In genomic region chr7:16913806-16914452, GRCm38 (mm10) we compare ENCODE assay signal across 8 mouse cellular contexts. TPM values are rescaled to one million over a fixed set of nuclear protein-coding genes. Genes with fewer than 3 reads are reported as not detected.
DNase-seq lines count a peak whose midpoint lies in the region.

No protein-coding gene starts in this region.

- no peak overlapping the region for H3K27ac ChIP-seq in heart, embryonic 10.5 days
- no peak overlapping the region for H3K27ac ChIP-seq in forebrain, embryonic 10.5 days
- no peak overlapping the region for H3K27ac ChIP-seq in hindbrain, embryonic 10.5 days

- H3K36me3 ChIP-seq in heart, embryonic 10.5 days: peaks cover 48% of the 10 kb centered on the region
- peaks cover 57% of the 10 kb centered on the region for H3K36me3 ChIP-seq in forebrain, embryonic 10.5 days (replicated peaks)
- peaks cover 53% of the 10 kb centered on the region for H3K36me3 ChIP-seq in hindbrain, embryonic 10.5 days

- no peaks in the 10 kb centered on the region for H3K9me3 ChIP-seq in heart, embryonic 10.5 days
- H3K9me3 ChIP-seq in forebrain, embryonic 10.5 days: no peaks in the 10 kb centered on the region
- no peaks in the 10 kb centered on the region for H3K9me3 ChIP-seq in hindbrain, embryonic 10.5 days

- DNase-seq in heart, adult 11 months: peak; percentile 97
- DNase-seq in heart, embryonic 10.5 days (ENCODE audit: low spot score): no peak
- DNase-seq in c-Kit-positive CD71-negative TER-119-negative erythroid progenitor cells, embryonic 14.5 days (ENCODE audit: low read depth): peak; percentile 71
- DNase-seq in forebrain, embryonic 10.5 days (ENCODE audit: extremely low spot score, low spot score): peak; percentile 69
- peak; percentile 77 for DNase-seq in hindbrain, embryonic 10.5 days (ENCODE audit: low spot score)
- DNase-seq in layer of hippocampus, postnatal 25 days (ENCODE audit: extremely low spot score in 1 of 2, low spot score in 1 of 2): peak; percentile 65 to 78
- DNase-seq in lung, postnatal 4 days: peak; percentile 69 to 83
- DNase-seq in right cerebral cortex, postnatal 14 days: peak; percentile 77

- H3K4me3 ChIP-seq in heart, embryonic 10.5 days: no peak overlapping the region
- H3K4me3 ChIP-seq in forebrain, embryonic 10.5 days: no peak overlapping the region
- H3K4me3 ChIP-seq in hindbrain, embryonic 10.5 days: no peak overlapping the region

- H3K27me3 ChIP-seq in heart, embryonic 10.5 days (ENCODE audit: insufficient read depth, poor library complexity, severe bottlenecking): peaks cover 37% of the 10 kb centered on the region
- 0 out of 2 replicates have a peak, but pooled peaks cover 12% of the 10 kb centered on the region for H3K27me3 ChIP-seq in forebrain, embryonic 10.5 days (ENCODE audit: poor library complexity, severe bottlenecking)
- peaks cover 7% of the 10 kb centered on the region; the same call in 1 of the 2 replicates for H3K27me3 ChIP-seq in hindbrain, embryonic 10.5 days (ENCODE audit: insufficient read depth, poor library complexity, severe bottlenecking)

- H3K4me1 ChIP-seq in heart, embryonic 10.5 days: peaks cover 25% of the 10 kb centered on the region
- no peaks in the 10 kb centered on the region; the same call in 1 of the 2 replicates for H3K4me1 ChIP-seq in forebrain, embryonic 10.5 days
- peaks cover 27% of the 10 kb centered on the region for H3K4me1 ChIP-seq in hindbrain, embryonic 10.5 days (replicated peaks)

- WGBS in heart, embryonic 10.5 days: 35% methylated on average over 10 of the region's 10 CpGs
- WGBS in forebrain, embryonic 10.5 days: 43% methylated on average over 10 of the region's 10 CpGs
- WGBS in hindbrain, embryonic 10.5 days: 39% methylated on average over 10 of the region's 10 CpGs

RNA-seq across cellular contexts. Expression of gene Ptgir, which starts 7.6 kb away (rescaled TPM):
- 0.15 and 0.51 TPM in 2 replicates for polyA plus RNA-seq in heart, embryonic 10.5 days (2016; fragmentation: Nextera tagmentation; extraction: Ambion mirVana)
- polyA plus RNA-seq in forebrain, embryonic 10.5 days (2016; fragmentation: Nextera tagmentation; extraction: Ambion mirVana): 0.10 TPM in 2 replicates
- 0.77 and 1.5 TPM in 2 replicates for polyA plus RNA-seq in hindbrain, embryonic 10.5 days (2016; fragmentation: Nextera tagmentation; extraction: Ambion mirVana)
- under 1 TPM in 1 of 2 experiments, not detected in 1; 0.09 TPM for total RNA-seq in layer of hippocampus, postnatal 25 days (2021)

RNA-seq across cellular contexts. Expression of gene Calm3, which starts 10.0 kb away (rescaled TPM):
- 114 and 117 TPM in 2 replicates for polyA plus RNA-seq in heart, embryonic 10.5 days (2016; fragmentation: Nextera tagmentation; extraction: Ambion mirVana)
- polyA plus RNA-seq in forebrain, embryonic 10.5 days (2016; fragmentation: Nextera tagmentation; extraction: Ambion mirVana): 156 and 163 TPM in 2 replicates
- polyA plus RNA-seq in hindbrain, embryonic 10.5 days (2016; fragmentation: Nextera tagmentation; extraction: Ambion mirVana): 170 and 245 TPM in 2 replicates
- total RNA-seq in layer of hippocampus, postnatal 25 days (2021): 1,000 to 10,000 TPM; 2,256 to 2,439 TPM

RNA-seq across cellular contexts. Expression of gene Gng8, which starts 22.3 kb away (rescaled TPM):
- 3.0 and 6.3 TPM in 2 replicates for polyA plus RNA-seq in heart, embryonic 10.5 days (2016; fragmentation: Nextera tagmentation; extraction: Ambion mirVana)
- polyA plus RNA-seq in forebrain, embryonic 10.5 days (2016; fragmentation: Nextera tagmentation; extraction: Ambion mirVana): 5.5 and 6.6 TPM in 2 replicates
- polyA plus RNA-seq in hindbrain, embryonic 10.5 days (2016; fragmentation: Nextera tagmentation; extraction: Ambion mirVana): 7.1 and 9.0 TPM in 2 replicates
- total RNA-seq in layer of hippocampus, postnatal 25 days (2021): 1 to 10 TPM; 2.5 to 3.2 TPM

RNA-seq across cellular contexts. Expression of gene Pnmal2, which starts 30.6 kb away (rescaled TPM):
- 1.7 and 2.2 TPM in 2 replicates for polyA plus RNA-seq in heart, embryonic 10.5 days (2016; fragmentation: Nextera tagmentation; extraction: Ambion mirVana)
- polyA plus RNA-seq in forebrain, embryonic 10.5 days (2016; fragmentation: Nextera tagmentation; extraction: Ambion mirVana): 4.3 and 6.8 TPM in 2 replicates
- polyA plus RNA-seq in hindbrain, embryonic 10.5 days (2016; fragmentation: Nextera tagmentation; extraction: Ambion mirVana): 4.0 and 12.2 TPM in 2 replicates
- 100 to 1,000 TPM; 320 to 337 TPM for total RNA-seq in layer of hippocampus, postnatal 25 days (2021)

RNA-seq across cellular contexts. Expression of gene Dact3, which starts 38.8 kb away (rescaled TPM):
- 5.0 and 7.2 TPM in 2 replicates for polyA plus RNA-seq in heart, embryonic 10.5 days (2016; fragmentation: Nextera tagmentation; extraction: Ambion mirVana)
- 1.9 and 2.2 TPM in 2 replicates for polyA plus RNA-seq in forebrain, embryonic 10.5 days (2016; fragmentation: Nextera tagmentation; extraction: Ambion mirVana)
- 3.2 and 4.9 TPM in 2 replicates for polyA plus RNA-seq in hindbrain, embryonic 10.5 days (2016; fragmentation: Nextera tagmentation; extraction: Ambion mirVana)
- total RNA-seq in layer of hippocampus, postnatal 25 days (2021): 100 to 1,000 TPM; 150 to 160 TPM
